18 mouse cellular contexts compared by ENCODE assay signal in genomic region chr13:97600136-97600535, GRCm38 (mm10).
"Had no signal": no experiment of that assay in that cellular context is flagged by ENCODE, and none has a peak within 500 bp of the region (broad histone marks: within the 10 kb centered on the region; RNA-seq: fewer than 3 reads in every experiment).

No protein-coding gene starts in this region.

- H3K4me3 ChIP-seq: layer of hippocampus, adult 2 months; limb, embryonic 15.5 days; liver, embryonic 12.5 days; midbrain, embryonic 12.5 days; neural tube, embryonic 13.5 days had no signal

- ATAC-seq: intestine, postnatal 0 days; liver, embryonic 12.5 days; midbrain, embryonic 16.5 days had no signal

- H3K4me2 ChIP-seq: limb, embryonic 15.5 days; liver, embryonic 12.5 days; lung, embryonic 14.5 days; midbrain, embryonic 12.5 days; neural tube, embryonic 13.5 days had no signal

- H3K27me3 ChIP-seq: limb, embryonic 15.5 days; liver, embryonic 12.5 days; midbrain, embryonic 12.5 days; neural tube, embryonic 13.5 days had no signal

- H3K9me3 ChIP-seq: limb, embryonic 15.5 days; liver, embryonic 12.5 days; midbrain, embryonic 12.5 days; neural tube, embryonic 13.5 days had no signal

- H3K4me1 ChIP-seq: liver, embryonic 12.5 days had no signal

- H3K27ac ChIP-seq: layer of hippocampus, adult 2 months; limb, embryonic 15.5 days; liver, embryonic 12.5 days; midbrain, embryonic 12.5 days; neural tube, embryonic 13.5 days had no signal

- H3K36me3 ChIP-seq: limb, embryonic 15.5 days; liver, embryonic 12.5 days; midbrain, embryonic 12.5 days; neural tube, embryonic 13.5 days had no signal

- H3K9ac ChIP-seq: limb, embryonic 15.5 days; liver, embryonic 12.5 days; lung, embryonic 14.5 days; midbrain, embryonic 12.5 days; neural tube, embryonic 13.5 days had no signal

- DNase-seq: kidney, postnatal 10 days; kidney, postnatal 4 days; left cerebral cortex, postnatal 4 days; lung, embryonic 14.5 days; lung, postnatal 10 days; lung, postnatal 4 days; retina, postnatal 1 day; right cerebral cortex, postnatal 4 days; spleen, adult 18-20 months; thymus, adult 18-20 months; thymus, postnatal 14 days had no signal
